Mouse (Mus musculus): ENCODE data around the gene Cyp2d10. TPM values are rescaled to one million over a fixed set of nuclear protein-coding genes. Genes with fewer than 3 reads are reported as not detected.
"Not testable (repeated sequence)": the region's sequence is repeated elsewhere in the genome, so short reads cannot be mapped to it uniquely, and the experiment has no call there.

Gene Cyp2d10
- polyA plus RNA-seq, 1 experiment from 2014 or later: 0.18 TPM

- Histone ChIP-seq H3K9me3 (ENCODE audit: control insufficient read depth, low read length) (no peaks in the 10 kb centered on the region), H3K4me1 (replicated peaks; ENCODE audit: control insufficient read depth, insufficient read depth, low read length) (peaks cover 14% of the 10 kb centered on the region)
These were observed 34.0 kb downstream of the Cyp2d10 start for GRCm38 (mm10) chr15:82372991-82373390.

GRCm38 (mm10) chr15:82372446-82372845 lies 34.5 kb downstream of the Cyp2d10 start:
- Histone ChIP-seq H3K27me3 (ENCODE audit: control insufficient read depth, insufficient read depth, low read depth, low read length) (no peaks in the 10 kb centered on the region), H3K9me3 (ENCODE audit: control insufficient read depth, low read length) (no peaks in the 10 kb centered on the region), H3K27ac (ENCODE audit: low read length) (no peak overlapping the region), H3K36me3 (ENCODE audit: control insufficient read depth, insufficient read depth, low read length) (no peaks in the 10 kb centered on the region), H3K4me1 (replicated peaks; ENCODE audit: control insufficient read depth, insufficient read depth, low read length) (peaks cover 8% of the 10 kb centered on the region), H3K4me2 (ENCODE audit: low read depth, low read length) (no peak overlapping the region), H3K9ac (ENCODE audit: low read length) (no peak overlapping the region), H3K4me3 (ENCODE audit: low read length) (no peak overlapping the region)
- WGBS: 89% methylated on average over 6 of the region's 6 CpGs
- ATAC-seq (ENCODE audit: low read depth): no peak

More at GRCm38 (mm10) chr15:82372991-82373390, 34.0 kb downstream of the Cyp2d10 start:
- 81% methylated on average over 5 of the region's 5 CpGs for WGBS
- Histone ChIP-seq H3K36me3 (ENCODE audit: control insufficient read depth, insufficient read depth, low read length) (no peaks in the 10 kb centered on the region), H3K4me2 (ENCODE audit: low read depth, low read length) (no peak overlapping the region), H3K9ac (ENCODE audit: low read length) (no peak overlapping the region), H3K27me3 (ENCODE audit: control insufficient read depth, insufficient read depth, low read depth, low read length) (no peaks in the 10 kb centered on the region), H3K4me3 (ENCODE audit: low read length) (no peak overlapping the region), H3K27ac (ENCODE audit: low read length) (no peak overlapping the region)
- no peak for ATAC-seq (ENCODE audit: low read depth)

GRCm38 (mm10) chr15:82368851-82369250 lies 38.1 kb downstream of the Cyp2d10 start:
- Histone ChIP-seq H3K4me3 (ENCODE audit: low read length) (no peak overlapping the region), H3K9ac (ENCODE audit: low read length) (no peak overlapping the region), H3K4me1 (replicated peaks; ENCODE audit: control insufficient read depth, insufficient read depth, low read length) (no peaks in the 10 kb centered on the region), H3K27ac (ENCODE audit: low read length) (no peak overlapping the region), H3K36me3 (ENCODE audit: control insufficient read depth, insufficient read depth, low read length) (no peaks in the 10 kb centered on the region), H3K27me3 (ENCODE audit: control insufficient read depth, insufficient read depth, low read depth, low read length) (no peaks in the 10 kb centered on the region), H3K4me2 (ENCODE audit: low read depth, low read length) (no peak overlapping the region), H3K9me3 (ENCODE audit: control insufficient read depth, low read length) (no peaks in the 10 kb centered on the region)
- 79% methylated on average over 1 of the region's 1 CpGs for WGBS
- ATAC-seq (ENCODE audit: low read depth): no peak

- H3K9me3 ChIP-seq (ENCODE audit: control insufficient read depth, low read length): no peaks in the 10 kb centered on the region
- no peak for ATAC-seq (ENCODE audit: low read depth)
- WGBS: 82% methylated on average over 4 of the region's 4 CpGs
- no peak overlapping the region for H3K4me3 ChIP-seq (ENCODE audit: low read length)
- no peak overlapping the region for H3K27ac ChIP-seq (ENCODE audit: low read length)
- H3K36me3 ChIP-seq (ENCODE audit: control insufficient read depth, insufficient read depth, low read length): no peaks in the 10 kb centered on the region
- H3K9ac ChIP-seq (ENCODE audit: low read length): no peak overlapping the region
- no peaks in the 10 kb centered on the region for H3K27me3 ChIP-seq (ENCODE audit: control insufficient read depth, insufficient read depth, low read depth, low read length)
- no peak overlapping the region for H3K4me2 ChIP-seq (ENCODE audit: low read depth, low read length)
- no peaks in the 10 kb centered on the region for H3K4me1 ChIP-seq (replicated peaks; ENCODE audit: control insufficient read depth, insufficient read depth, low read length)
These were observed 38.8 kb downstream of the Cyp2d10 start for GRCm38 (mm10) chr15:82368146-82368545.

- not testable (repeated sequence) for H3K9me3 ChIP-seq (ENCODE audit: control insufficient read depth, low read length); H3K4me3 ChIP-seq (ENCODE audit: low read length); H3K9ac ChIP-seq (ENCODE audit: low read length); ATAC-seq (ENCODE audit: low read depth); H3K36me3 ChIP-seq (ENCODE audit: control insufficient read depth, insufficient read depth, low read length); H3K27me3 ChIP-seq (ENCODE audit: control insufficient read depth, insufficient read depth, low read depth, low read length); H3K4me1 ChIP-seq (replicated peaks; ENCODE audit: control insufficient read depth, insufficient read depth, low read length); H3K27ac ChIP-seq (ENCODE audit: low read length)
- peak overlapping the region; percentile 32; the same call in 1 of the 2 replicates for H3K4me2 ChIP-seq (ENCODE audit: low read depth, low read length)
- WGBS: 28% methylated on average over 5 of the region's 9 CpGs
These were observed 42.4 kb downstream of the Cyp2d10 start for GRCm38 (mm10) chr15:82364561-82364960.

DNA sequence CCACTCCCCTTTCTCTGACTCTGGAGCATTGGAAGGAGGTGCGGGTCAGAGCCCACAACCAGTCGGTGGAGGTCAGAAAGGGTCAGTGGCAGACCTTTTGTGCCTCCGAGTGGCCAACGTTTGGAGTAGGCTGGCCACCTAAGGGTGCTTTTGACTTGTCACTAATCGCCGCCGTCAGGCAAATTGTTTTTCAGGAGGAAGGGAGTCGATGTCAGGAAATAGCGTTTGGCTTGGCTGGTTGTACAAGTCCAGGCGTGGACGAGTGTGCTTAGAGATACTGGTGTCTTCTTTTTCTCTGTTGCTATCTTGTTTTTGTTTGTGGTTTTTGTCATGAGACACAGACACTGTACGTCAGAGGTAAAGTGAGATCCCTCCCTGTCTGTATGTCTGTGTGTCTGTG lies 43.2 kb downstream of the Cyp2d10 start:
- not testable (repeated sequence) for H3K9me3 ChIP-seq (ENCODE audit: control insufficient read depth, low read length); H3K27ac ChIP-seq (ENCODE audit: low read length); H3K4me3 ChIP-seq (ENCODE audit: low read length); ATAC-seq (ENCODE audit: low read depth); H3K4me1 ChIP-seq (replicated peaks; ENCODE audit: control insufficient read depth, insufficient read depth, low read length); H3K36me3 ChIP-seq (ENCODE audit: control insufficient read depth, insufficient read depth, low read length); H3K4me2 ChIP-seq (ENCODE audit: low read depth, low read length); H3K27me3 ChIP-seq (ENCODE audit: control insufficient read depth, insufficient read depth, low read depth, low read length); H3K9ac ChIP-seq (ENCODE audit: low read length)
- WGBS: 74% methylated on average over 7 of the region's 12 CpGs

GRCm38 (mm10) chr15:82362234-82362633 lies 44.8 kb downstream of the Cyp2d10 start:
- H3K4me1 ChIP-seq (replicated peaks; ENCODE audit: control insufficient read depth, insufficient read depth, low read length): 0 out of 2 replicates have a peak, but pooled peaks cover 2% of the 10 kb centered on the region
- H3K27ac ChIP-seq (ENCODE audit: low read length): no peak overlapping the region
- 69% methylated on average over 3 of the region's 4 CpGs for WGBS
- H3K27me3 ChIP-seq (ENCODE audit: control insufficient read depth, insufficient read depth, low read depth, low read length): no peaks in the 10 kb centered on the region
- no peaks in the 10 kb centered on the region for H3K36me3 ChIP-seq (ENCODE audit: control insufficient read depth, insufficient read depth, low read length)
- no peaks in the 10 kb centered on the region for H3K9me3 ChIP-seq (ENCODE audit: control insufficient read depth, low read length)
- H3K4me3 ChIP-seq (ENCODE audit: low read length): no peak overlapping the region
- H3K9ac ChIP-seq (ENCODE audit: low read length): no peak overlapping the region
- peak; percentile 41; the same call in 1 of the 2 replicates for ATAC-seq (ENCODE audit: low read depth)
- H3K4me2 ChIP-seq (ENCODE audit: low read depth, low read length): no peak overlapping the region

DNA sequence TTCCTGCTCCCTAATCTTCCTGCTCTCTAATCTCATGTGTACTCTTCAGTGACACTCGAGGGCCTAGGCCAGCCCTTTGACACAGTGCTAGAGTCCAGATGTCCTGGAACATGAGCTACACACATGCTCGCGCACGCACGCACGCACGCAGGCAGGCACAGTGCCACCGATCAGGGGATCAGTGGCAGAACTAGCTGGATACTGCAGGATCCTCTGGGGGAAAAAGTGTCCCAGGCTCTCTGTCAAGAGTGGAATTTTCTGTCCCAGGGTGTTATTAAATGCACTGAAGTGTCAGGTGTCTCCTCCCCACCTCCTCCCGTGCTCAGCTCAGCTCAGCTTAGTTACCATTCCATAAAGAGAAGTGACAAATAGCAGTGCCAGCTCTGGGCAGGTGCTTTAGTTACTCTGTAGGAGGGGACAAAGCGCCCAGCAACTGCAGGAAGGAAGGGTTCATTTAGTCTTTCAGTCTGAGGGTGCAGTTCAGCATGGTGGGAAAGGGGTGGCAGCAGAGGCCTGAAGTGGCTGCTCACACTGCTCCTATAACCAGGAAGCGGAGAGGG lies 45.5 kb downstream of the Cyp2d10 start:
- no peak overlapping the region for H3K4me2 ChIP-seq (ENCODE audit: low read depth, low read length)
- no peak overlapping the region for H3K9ac ChIP-seq (ENCODE audit: low read length)
- WGBS: 67% methylated on average over 11 of the region's 11 CpGs
- H3K27me3 ChIP-seq (ENCODE audit: control insufficient read depth, insufficient read depth, low read depth, low read length): no peaks in the 10 kb centered on the region
- no peak overlapping the region for H3K4me3 ChIP-seq (ENCODE audit: low read length)
- no peaks in the 10 kb centered on the region for H3K36me3 ChIP-seq (ENCODE audit: control insufficient read depth, insufficient read depth, low read length)
- 0 out of 2 replicates have a peak, but pooled peaks cover 2% of the 10 kb centered on the region for H3K4me1 ChIP-seq (replicated peaks; ENCODE audit: control insufficient read depth, insufficient read depth, low read length)
- peak overlapping the region; percentile 30; the same call in 1 of the 2 replicates for H3K27ac ChIP-seq (ENCODE audit: low read length)
- no peaks in the 10 kb centered on the region for H3K9me3 ChIP-seq (ENCODE audit: control insufficient read depth, low read length)
- peak; percentile 79 for ATAC-seq (ENCODE audit: low read depth)

- Histone ChIP-seq H3K4me3 (ENCODE audit: low read length) (no peak overlapping the region), H3K27ac (ENCODE audit: low read length) (no peak overlapping the region), H3K9me3 (ENCODE audit: control insufficient read depth, low read length) (no peaks in the 10 kb centered on the region), H3K36me3 (ENCODE audit: control insufficient read depth, insufficient read depth, low read length) (no peaks in the 10 kb centered on the region), H3K9ac (ENCODE audit: low read length) (peak overlapping the region; percentile 25; the same call in 1 of the 2 replicates), H3K4me2 (ENCODE audit: low read depth, low read length) (no peak overlapping the region), H3K4me1 (replicated peaks; ENCODE audit: control insufficient read depth, insufficient read depth, low read length) (peaks cover 5% of the 10 kb centered on the region; the same call in 1 of the 2 replicates), H3K27me3 (ENCODE audit: control insufficient read depth, insufficient read depth, low read depth, low read length) (no peaks in the 10 kb centered on the region)
- ATAC-seq (ENCODE audit: low read depth): no peak
- WGBS: 52% methylated on average over 22 of the region's 22 CpGs
These were observed 48.3 kb downstream of the Cyp2d10 start for GRCm38 (mm10) chr15:82358431-82359260.

Measured in lung, embryonic 16.5 days (tissue).